Mouse (Mus musculus) liver, embryonic 14.5 days (tissue): ENCODE measurements around the gene Acot6. TPM values are rescaled to one million over a fixed set of nuclear protein-coding genes. Genes with fewer than 3 reads are reported as not detected.

Source experiments
- ATAC-seq: fragments of 200-750 bp; cut with Nextera tagmentation; 2 replicates; pipeline ENCODE4 v1.8.0; 2017; ENCODE audit warnings: moderate number of reproducible peaks, mild to moderate bottlenecking, moderate library complexity; ENCODE audit not compliant: insufficient read depth
- DNase-seq, 3 experiments: peaks; one replicate each; pipeline ENCODE4 v3.0.0-alpha.2; 2012 to 2013; ENCODE audit warnings: low read depth in 3 of 3, low spot score in 3 of 3
- H3K27ac ChIP-seq: fragments of 300-500 bp; sonication (generic); 2 replicates; pipeline ENCODE4 v1.5.1; 2014; ENCODE audit warnings: moderate library complexity, mild to moderate bottlenecking, control low read depth, inconsistent platforms
- H3K27me3 ChIP-seq: fragments of 300-500 bp; sonication (generic); 2 replicates; pipeline ENCODE4 v1.6.1; 2014; ENCODE audit warnings: mild to moderate bottlenecking, low read length, moderate library complexity; ENCODE audit not compliant: control insufficient read depth, insufficient read depth
- H3K36me3 ChIP-seq: fragments of 300-500 bp; sonication (generic); replicated peaks from 2 replicates; pipeline ENCODE4 v1.6.1; 2014; ENCODE audit warnings: low read depth; ENCODE audit not compliant: control insufficient read depth, insufficient read depth
- H3K4me1 ChIP-seq, 2 experiments: fragments of 200-500 bp in 1 of 2; fragments of 300-500 bp in 1 of 2; sonication (generic) in 1 of 2; replicated peaks; 2 replicates each; pipeline ENCODE4 v1.6.1; 2012 to 2014; ENCODE audit warnings: antibody characterized with exemption in 1 of 2, inconsistent platforms in 1 of 2, low read length in 1 of 2; ENCODE audit not compliant: control insufficient read depth in 2 of 2, insufficient read depth in 2 of 2
- H3K4me2 ChIP-seq: fragments of 300-500 bp; sonication (generic); 2 replicates; pipeline ENCODE4 v1.6.1; 2014; ENCODE audit warnings: low read depth, mild to moderate bottlenecking, control low read depth, moderate library complexity
- H3K4me3 ChIP-seq, 2 experiments: fragments of 200-500 bp in 1 of 2; fragments of 300-500 bp in 1 of 2; sonication (generic) in 1 of 2; 2 replicates each; pipeline ENCODE4 v1.5.1; 2012 to 2014; ENCODE audit warnings: low read depth in 2 of 2, low read length in 2 of 2, mild to moderate bottlenecking in 2 of 2, control low read depth in 1 of 2, inconsistent platforms in 1 of 2, moderate library complexity in 1 of 2; ENCODE audit not compliant: insufficient read depth in 1 of 2
- H3K9ac ChIP-seq: fragments of 300-500 bp; sonication (generic); replicated peaks from 2 replicates; pipeline ENCODE4 v1.6.1; 2014; ENCODE audit warnings: mild to moderate bottlenecking, control low read depth, moderate library complexity
- H3K9me3 ChIP-seq: fragments of 300-500 bp; sonication (generic); 2 replicates; pipeline ENCODE4 v1.6.1; 2016; ENCODE audit warnings: low read length, mixed read lengths; ENCODE audit not compliant: control insufficient read depth
- CTCF ChIP-seq: IDR thresholded peaks from 2 replicates; pipeline ENCODE4 v1.5.1; 2016; ENCODE audit warnings: antibody characterized with exemption, low read depth, control low read depth
- EP300 ChIP-seq: IDR thresholded peaks from 2 replicates; pipeline ENCODE4 v1.6.1; 2016; ENCODE audit warnings: antibody characterized with exemption, low read depth
- WGBS: fragments of 180-500 bp; shearing (Covaris S2); extraction: QIAGEN DNeasy Blood & Tissue Kit; methylation state at CpG from one replicate; pipeline ENCODE4 v1.1.7; 2014; ENCODE audit not compliant: insufficient replicate concordance; 5-methylcytosine and 5-hydroxymethylcytosine counted together
- polyA plus RNA-seq, 2 experiments: library from polyadenylated mRNA; depleted of rRNA in 1 of 2; stranded (reverse) in 1 of 2; unstranded in 1 of 2; fragments of >200 nt; fragmentation: Nextera tagmentation in 1 of 2; extraction: Ambion mirVana in 1 of 2; gene quantifications; 2 replicates each; pipeline versions ENCODE4 v1.2.1 to v1.2.3; 2012 to 2014

The Acot6 gene
- polyA plus RNA-seq, 2 experiments, result 0.48 to 1.0 TPM

- Histone ChIP-seq H3K4me3 (no peak overlapping the region), H3K9me3 (no peaks in the 10 kb centered on the region), H3K27me3 (no peaks in the 10 kb centered on the region; the same call in 1 of the 2 replicates), H3K36me3 (no peaks in the 10 kb centered on the region), H3K4me2 (peak overlapping the region; percentile 83; the same call in 1 of the 2 replicates), H3K27ac (no peak overlapping the region), H3K4me1 (peaks cover 2 to 9% of the 10 kb centered on the region in 2 experiments; a peak in 2 of 4 replicates), H3K9ac (no peak overlapping the region)
- ATAC-seq (no peak), DNase-seq (no peak)
- TF ChIP-seq CTCF, result no peak
- no peak for TF ChIP-seq EP300
- 67% methylated on average over 1 of the region's 1 CpGs for WGBS
Observed at GRCm38 (mm10) chr12:84100071-84100470, 383 bp upstream of the Acot6 start.

GRCm38 (mm10) chr12:84101493-84101845, 1.0 kb downstream of the Acot6 start:
- Histone ChIP-seq H3K4me3 (peak overlapping the region; percentile 52 to 60), H3K4me2 (peak overlapping the region; percentile 83), H3K27me3 (no peaks in the 10 kb centered on the region; the same call in 1 of the 2 replicates), H3K9ac (no peak overlapping the region; the same call in 1 of the 2 replicates), H3K27ac (no peak overlapping the region), H3K36me3 (no peaks in the 10 kb centered on the region), H3K4me1 (peaks cover 2 to 9% of the 10 kb centered on the region in 2 experiments; a peak in 2 of 4 replicates), H3K9me3 (no peaks in the 10 kb centered on the region)
- 43% methylated on average over 2 of the region's 2 CpGs for WGBS
- ATAC-seq (no peak), DNase-seq (no peak)
- TF ChIP-seq EP300 (no peak), CTCF (no peak)

- no peaks in the 10 kb centered on the region for H3K27me3 ChIP-seq
- H3K4me2 ChIP-seq, result no peak overlapping the region
- no peak overlapping the region for H3K27ac ChIP-seq
- WGBS, result 69% methylated on average over 3 of the region's 3 CpGs
- H3K9me3 ChIP-seq, result no peaks in the 10 kb centered on the region
- no peak for TF ChIP-seq CTCF
- no peak overlapping the region for H3K4me3 ChIP-seq
- DNase-seq (no peak), ATAC-seq (no peak)
- no peaks in the 10 kb centered on the region for H3K4me1 ChIP-seq
- H3K9ac ChIP-seq, result no peak overlapping the region
- H3K36me3 ChIP-seq, result no peaks in the 10 kb centered on the region
Observed at GRCm38 (mm10) chr12:84107012-84107411, 6.6 kb downstream of the Acot6 start.

- WGBS, result 18% methylated on average over 1 of the region's 1 CpGs
- TF ChIP-seq CTCF (no peak), EP300 (no peak)
Observed at GRCm38 (mm10) chr12:84107692-84108091, 7.2 kb downstream of the Acot6 start.

GRCm38 (mm10) chr12:84109924-84110323, 9.5 kb downstream of the Acot6 start:
- no peaks in the 10 kb centered on the region for H3K27me3 ChIP-seq
- H3K36me3 ChIP-seq, result no peaks in the 10 kb centered on the region
- H3K9me3 ChIP-seq, result no peaks in the 10 kb centered on the region
- TF ChIP-seq CTCF, result no peak
- no peak for TF ChIP-seq EP300
- H3K4me1 ChIP-seq, result no peaks in the 10 kb centered on the region; a peak in 1 of 4 replicates
- H3K4me3 ChIP-seq, result no peak overlapping the region
- 63% methylated on average over 1 of the region's 1 CpGs for WGBS
- ATAC-seq, result no peak
- H3K9ac ChIP-seq, result no peak overlapping the region
- no peak overlapping the region for H3K4me2 ChIP-seq
- DNase-seq, result no peak
- no peak overlapping the region for H3K27ac ChIP-seq

More at GRCm38 (mm10) chr12:84107692-84108091, 7.2 kb downstream of the Acot6 start:
- no peak overlapping the region for H3K4me2 ChIP-seq
- no peak overlapping the region for H3K27ac ChIP-seq
- no peaks in the 10 kb centered on the region for H3K4me1 ChIP-seq
- ATAC-seq, result no peak
- H3K36me3 ChIP-seq, result no peaks in the 10 kb centered on the region
- no peaks in the 10 kb centered on the region for H3K9me3 ChIP-seq
- H3K4me3 ChIP-seq, result no peak overlapping the region
- no peak overlapping the region for H3K9ac ChIP-seq
- no peaks in the 10 kb centered on the region for H3K27me3 ChIP-seq
- no peak for DNase-seq
